Mouse (Mus musculus) right cerebral cortex, postnatal 36 days (tissue): ENCODE measurements around the gene Olfr666.
"Not testable (repeated sequence)": the region's sequence is repeated elsewhere in the genome, so short reads cannot be mapped to it uniquely, and the experiment has no call there.

Experiments
- DNase-seq, 2 experiments: peaks; one replicate each; pipeline ENCODE4 v3.0.0; 2022; ENCODE audit warnings: low spot score in 2 of 2, mixed read lengths in 1 of 2

The Olfr666 gene

GRCm38 (mm10) chr7:104895852-104896251 is at the start of gene Olfr666:
TSS of gene Olfr666 (minus strand) at chr7:104895952.
- no peak for DNase-seq

DNA sequence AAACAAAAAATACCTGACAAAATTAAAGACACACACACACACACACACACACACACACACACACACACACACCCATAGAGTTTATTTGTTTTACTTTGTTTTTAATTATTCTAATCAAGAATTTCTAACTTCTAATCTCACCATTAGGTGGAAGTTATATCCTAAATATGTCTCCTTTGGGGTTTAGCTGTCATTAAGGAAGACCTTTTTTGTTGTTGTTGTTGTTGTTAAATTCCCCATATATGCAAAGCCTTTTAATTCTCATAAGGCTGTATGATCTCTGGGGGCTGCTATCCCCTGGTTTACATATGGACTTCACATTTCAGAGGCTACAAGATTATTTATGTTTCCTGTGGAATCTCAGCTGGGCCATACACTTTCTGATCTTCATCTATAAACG is 38.2 kb upstream of the Olfr666 start, which contains the start of gene Olfr669:
Gene Olfr669 (plus strand): TSS at position 301 of the 400 bp plus-strand sequence.
- DNase-seq, result no peak

DNA sequence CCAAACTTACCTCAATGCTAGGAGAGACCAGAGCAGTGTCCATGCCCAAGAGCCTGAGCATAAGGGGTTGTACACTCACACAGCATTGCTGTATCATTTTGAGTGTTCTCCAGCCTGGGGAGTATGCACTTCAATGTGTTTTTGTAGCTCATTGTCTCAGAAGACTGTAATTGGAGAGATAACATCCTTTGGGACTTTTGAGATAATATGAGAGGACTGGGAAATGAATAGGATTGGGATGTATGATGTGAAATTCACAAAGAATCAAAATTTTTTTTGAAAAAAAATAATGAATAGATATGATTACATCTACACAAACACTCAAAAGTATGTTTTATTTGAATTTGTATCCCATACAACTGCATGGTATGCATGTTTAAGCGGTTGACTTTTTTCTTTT is 32.2 kb upstream of the Olfr666 start, which contains the start of gene Olfr668:
Gene Olfr668 (minus strand): TSS at position 101 of the 400 bp plus-strand sequence.
- no peak for DNase-seq

DNA sequence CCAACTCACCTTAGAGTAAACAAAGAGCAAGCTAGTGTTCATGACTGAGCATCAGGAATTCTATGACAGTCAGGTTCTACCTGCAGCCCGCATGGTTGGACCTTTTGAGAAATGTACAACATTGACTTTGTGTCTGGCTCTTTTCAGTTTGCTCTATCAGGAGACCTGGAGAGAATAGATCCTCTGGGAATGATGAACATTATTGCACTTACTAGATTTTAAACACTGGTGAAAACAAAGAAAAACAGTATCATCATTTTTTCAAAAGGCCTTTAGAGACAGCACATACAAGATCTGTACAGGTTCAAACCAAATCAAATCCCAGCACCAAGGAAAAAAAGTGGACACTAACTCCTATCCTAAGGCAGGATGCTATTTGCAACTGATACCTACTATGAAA is 25.6 kb upstream of the Olfr666 start, which contains the start of gene Olfr667:
Gene Olfr667 (minus strand): TSS at position 101 of the 400 bp plus-strand sequence.
- no peak for DNase-seq

DNA sequence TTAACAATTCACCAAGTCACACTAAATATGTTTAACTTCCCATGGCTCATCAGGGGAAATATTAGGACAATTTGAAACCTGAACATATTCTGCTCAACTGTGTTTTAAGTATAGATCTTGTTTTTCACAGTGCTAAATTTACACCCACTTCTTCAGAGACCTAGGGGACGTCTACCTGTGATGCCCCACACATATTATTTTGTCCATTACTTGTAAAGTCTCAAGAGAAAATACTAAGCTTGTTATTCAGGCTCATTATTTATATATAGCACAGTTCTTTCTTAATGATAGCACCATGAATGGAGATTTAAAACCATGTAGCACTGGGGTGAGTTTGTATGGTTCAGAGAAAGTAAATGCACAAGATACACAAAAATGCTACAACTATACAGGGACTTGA is 18.0 kb downstream of the Olfr666 start, which contains the start of gene Olfr665:
Gene Olfr665 (plus strand): TSS at position 301 of the 400 bp plus-strand sequence.
- no peak for DNase-seq

- DNase-seq, result no peak
Measured at GRCm38 (mm10) chr7:104861381-104861780, 34.4 kb downstream of the Olfr666 start.

DNA sequence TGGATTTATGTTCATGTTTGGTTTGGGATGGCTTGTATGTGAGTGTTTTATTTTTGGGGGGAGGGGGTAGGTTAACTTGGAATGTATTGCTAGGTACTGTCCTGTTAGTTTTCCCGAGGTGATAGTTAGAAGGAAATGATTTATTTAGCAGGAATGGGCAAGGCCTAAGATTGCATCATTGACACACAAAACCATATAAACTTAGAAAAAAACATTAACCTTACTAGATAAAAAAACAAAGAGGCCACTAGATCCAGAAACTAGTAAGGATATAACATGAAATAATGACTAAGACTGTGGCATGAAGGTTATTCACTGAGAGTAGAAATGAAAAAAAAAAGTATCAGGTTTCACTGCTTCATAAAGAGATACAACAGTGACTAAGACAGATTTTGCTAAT is 38.1 kb downstream of the Olfr666 start:
- DNase-seq, result no peak

GRCm38 (mm10) chr7:104856709-104857108 is 39.0 kb downstream of the Olfr666 start, which contains the start of gene Usp17la:
TSS of gene Usp17la (plus strand) at chr7:104857009.
- DNase-seq, result not testable (repeated sequence)

DNA sequence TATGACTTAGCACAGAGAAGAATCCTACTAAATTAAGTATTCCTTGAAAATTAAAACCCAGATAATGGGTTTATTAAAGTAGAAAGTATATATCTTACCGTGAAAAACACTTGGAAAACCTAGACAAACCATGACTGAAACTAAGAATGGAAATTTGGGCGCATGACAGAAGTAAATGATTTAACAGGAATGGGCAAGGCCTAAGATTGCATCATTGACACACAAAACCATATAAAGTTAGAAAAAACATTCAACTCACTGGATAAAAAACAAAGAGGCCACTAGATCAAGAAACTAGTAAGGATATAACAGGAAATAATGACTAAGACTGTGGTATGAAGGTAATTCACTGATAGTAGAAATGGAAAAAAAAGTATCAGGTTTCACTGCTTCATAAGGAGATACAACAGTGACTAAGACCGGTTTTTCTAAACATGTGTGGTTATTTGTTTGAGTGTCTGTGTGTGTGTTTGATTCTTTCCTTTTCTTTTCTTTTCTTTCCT is 40.5 kb downstream of the Olfr666 start:
- no peak for DNase-seq

- not testable (repeated sequence) for DNase-seq
Measured at GRCm38 (mm10) chr7:104851546-104851945, 44.2 kb downstream of the Olfr666 start.

- no peak for DNase-seq
Measured at GRCm38 (mm10) chr7:104843731-104844287, 51.9 kb downstream of the Olfr666 start.

GRCm38 (mm10) chr7:104842503-104842902 is 53.2 kb downstream of the Olfr666 start, which contains the start of gene Usp17lb:
TSS of gene Usp17lb (minus strand) at chr7:104842603.
- DNase-seq, result no peak
